Mouse (Mus musculus): Measurements from ENCODE around the gene Rps6ka4.

DNA sequence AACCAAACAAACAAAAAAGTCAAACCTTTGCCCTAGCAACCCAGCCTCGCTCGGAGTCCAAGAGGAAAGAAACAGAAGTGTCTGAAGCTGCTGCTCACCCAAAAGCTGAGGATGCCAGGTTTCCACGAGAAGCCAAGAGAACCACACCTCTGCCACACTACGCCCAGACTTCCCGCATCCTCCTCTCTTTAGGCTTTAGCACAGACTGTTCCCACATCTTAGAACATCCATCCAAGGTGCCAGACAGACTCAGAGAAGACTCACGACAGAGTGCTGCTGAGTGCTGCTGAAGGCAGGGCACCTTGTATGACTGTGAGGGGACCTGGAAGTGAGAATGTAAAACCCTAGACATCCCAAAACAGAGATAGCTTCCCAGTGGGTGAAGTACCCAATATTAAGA lies 35.4 kb upstream of the Rps6ka4 start:
- TF ChIP-seq MAFK (IDR thresholded peaks at IDR 0.05; ENCODE audit: insufficient read depth, low read depth, low read length), result no peak
- TF ChIP-seq HCFC1 (IDR thresholded peaks at IDR 0.05; ENCODE audit: borderline replicate concordance, insufficient read depth, low read length), result no peak
- no peak for TF ChIP-seq CHD2 (IDR thresholded peaks at IDR 0.05; ENCODE audit: low read depth, low read length)
